Comparison of ENCODE assay signal across 12 mouse cellular contexts in the genomic region with DNA sequence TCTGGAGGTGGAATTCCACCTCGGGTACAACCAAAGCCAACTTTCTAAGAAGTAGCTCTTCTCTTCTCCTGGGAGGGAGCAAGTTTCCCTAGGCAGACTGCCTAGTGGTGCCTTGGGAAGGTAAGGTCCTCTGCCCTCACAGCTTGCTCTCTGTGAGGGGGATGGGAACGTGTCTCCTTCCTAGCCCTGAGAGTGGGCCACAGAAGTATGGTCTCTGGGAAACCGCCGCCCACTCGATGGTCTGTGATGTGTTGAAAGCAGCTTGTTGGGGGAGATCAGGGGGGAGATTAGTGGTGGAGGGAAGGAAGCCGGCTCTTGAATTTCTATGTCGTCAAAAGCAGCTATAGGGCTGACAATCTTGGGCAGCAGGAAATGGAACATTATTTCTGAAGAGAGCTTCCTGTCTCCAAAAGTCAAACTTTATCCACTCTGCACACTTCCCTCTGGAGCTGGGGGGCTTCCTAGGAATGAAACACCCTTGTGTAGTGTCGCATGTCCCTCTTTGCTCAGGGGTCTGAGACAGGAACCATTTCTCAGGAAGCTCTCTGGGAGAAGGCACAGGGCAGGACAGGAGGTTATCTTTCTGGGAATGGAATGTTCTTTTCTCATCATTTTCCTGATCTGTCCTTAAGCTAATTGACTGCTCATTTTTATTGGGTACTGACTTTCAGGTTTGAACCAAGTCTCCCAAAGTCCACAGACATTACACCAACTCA.
DNase-seq lines count a peak whose midpoint lies in the region; ATAC-seq and TF ChIP-seq lines count a peak whose summit lies in the region.
"Had no signal": no experiment of that assay in that cellular context is flagged by ENCODE, and none has a peak within 500 bp of the region (broad histone marks: within the 10 kb centered on the region; RNA-seq: fewer than 3 reads in every experiment).

No protein-coding gene starts in this region.

- H3K9me3 ChIP-seq in hindbrain, embryonic 10.5 days, result no peaks in the 10 kb centered on the region
- H3K9me3 ChIP-seq in hindbrain, embryonic 11.5 days (ENCODE audit: control insufficient read depth, low read length), result no peaks in the 10 kb centered on the region
- no peaks in the 10 kb centered on the region for H3K9me3 ChIP-seq in megakaryocyte, embryonic 14.5 days
- no peaks in the 10 kb centered on the region for H3K9me3 ChIP-seq in liver, embryonic 14.5 days (ENCODE audit: control insufficient read depth, low read length)
- H3K9me3 ChIP-seq: midbrain, embryonic 13.5 days; stomach, embryonic 15.5 days had no signal

- no peak for ATAC-seq in hindbrain, embryonic 11.5 days (ENCODE audit: low FRiP score)
- no peak for ATAC-seq in megakaryocyte, adult 5-6 weeks (ENCODE audit: poor library complexity, severe bottlenecking)
- peak; percentile 48; the same call in 1 of the 2 replicates for ATAC-seq in liver, embryonic 14.5 days (ENCODE audit: insufficient read depth)

- peak overlapping the region; percentile 4 for H3K27ac ChIP-seq in hindbrain, embryonic 10.5 days
- H3K27ac ChIP-seq in hindbrain, embryonic 11.5 days (ENCODE audit: low read depth, low read length), result no peak overlapping the region
- H3K27ac ChIP-seq in liver, embryonic 14.5 days, result no peak overlapping the region
- H3K27ac ChIP-seq: hindbrain, embryonic 14.5 days; midbrain, embryonic 13.5 days; stomach, embryonic 15.5 days had no signal

- DNase-seq in hindbrain, embryonic 10.5 days (ENCODE audit: low spot score), result no peak
- DNase-seq in hindbrain, embryonic 11.5 days (ENCODE audit: low spot score), result no peak
- no peak for DNase-seq in liver, embryonic 14.5 days (ENCODE audit: low read depth in 3 of 3, low spot score in 3 of 3)
- DNase-seq in adrenal gland, postnatal 25 days, result no peak
- no peak for DNase-seq in urinary bladder, postnatal 14 days (ENCODE audit: low spot score)
- DNase-seq: cerebellum, adult 18-20 months; gastrocnemius, postnatal 36 days had no signal

- 67% methylated on average over 8 of the region's 8 CpGs for WGBS in hindbrain, embryonic 10.5 days
- 71% methylated on average over 8 of the region's 8 CpGs for WGBS in hindbrain, embryonic 11.5 days
- 16% methylated on average over 8 of the region's 8 CpGs for WGBS in liver, embryonic 14.5 days (ENCODE audit: insufficient replicate concordance)

- H3K36me3 ChIP-seq in hindbrain, embryonic 10.5 days, result no peaks in the 10 kb centered on the region
- no peaks in the 10 kb centered on the region for H3K36me3 ChIP-seq in hindbrain, embryonic 11.5 days (ENCODE audit: control insufficient read depth, insufficient read depth, low read length)
- H3K36me3 ChIP-seq in megakaryocyte, embryonic 14.5 days (replicated peaks; ENCODE audit: low read length), result no peaks in the 10 kb centered on the region
- no peaks in the 10 kb centered on the region for H3K36me3 ChIP-seq in liver, embryonic 14.5 days (replicated peaks; ENCODE audit: control insufficient read depth, insufficient read depth, low read depth)
- H3K36me3 ChIP-seq: midbrain, embryonic 13.5 days; stomach, embryonic 15.5 days had no signal

- no peak for TF ChIP-seq EP300 in liver, embryonic 14.5 days (IDR thresholded peaks at IDR 0.05; ENCODE audit: low read depth)

- H3K4me2 ChIP-seq in hindbrain, embryonic 11.5 days (replicated peaks; ENCODE audit: low read depth, low read length), result no peak overlapping the region
- H3K4me2 ChIP-seq in liver, embryonic 14.5 days (ENCODE audit: low read depth), result no peak overlapping the region

- H3K4me3 ChIP-seq in hindbrain, embryonic 10.5 days, result no peak overlapping the region
- H3K4me3 ChIP-seq in hindbrain, embryonic 11.5 days (ENCODE audit: low read depth, low read length), result no peak overlapping the region
- peak overlapping the region; percentile 46 for H3K4me3 ChIP-seq in megakaryocyte, embryonic 14.5 days (replicated peaks)
- H3K4me3 ChIP-seq in liver, embryonic 14.5 days (ENCODE audit: insufficient read depth in 1 of 2, low read depth in 2 of 2, low read length in 2 of 2), result no peak overlapping the region
- H3K4me3 ChIP-seq: midbrain, embryonic 13.5 days; stomach, embryonic 15.5 days had no signal

- TF ChIP-seq CTCF in liver, embryonic 14.5 days (IDR thresholded peaks at IDR 0.05; ENCODE audit: low read depth), result no peak

- no peak overlapping the region for H3K9ac ChIP-seq in hindbrain, embryonic 11.5 days (ENCODE audit: low read depth, low read length)
- no peak overlapping the region for H3K9ac ChIP-seq in liver, embryonic 14.5 days (replicated peaks)
- H3K9ac ChIP-seq: hindbrain, embryonic 14.5 days; midbrain, embryonic 13.5 days; stomach, embryonic 15.5 days had no signal

- no peaks in the 10 kb centered on the region for H3K27me3 ChIP-seq in hindbrain, embryonic 10.5 days (ENCODE audit: insufficient read depth, poor library complexity, severe bottlenecking)
- H3K27me3 ChIP-seq in hindbrain, embryonic 11.5 days (ENCODE audit: control insufficient read depth, insufficient read depth, low read length), result no peaks in the 10 kb centered on the region
- H3K27me3 ChIP-seq in megakaryocyte, embryonic 14.5 days (replicated peaks), result no peaks in the 10 kb centered on the region
- no peaks in the 10 kb centered on the region for H3K27me3 ChIP-seq in liver, embryonic 14.5 days (ENCODE audit: control insufficient read depth, insufficient read depth, low read length)
- H3K27me3 ChIP-seq: midbrain, embryonic 13.5 days; stomach, embryonic 15.5 days had no signal

- H3K4me1 ChIP-seq in hindbrain, embryonic 10.5 days (replicated peaks), result peaks cover 9% of the 10 kb centered on the region
- H3K4me1 ChIP-seq in hindbrain, embryonic 11.5 days (replicated peaks; ENCODE audit: control insufficient read depth, insufficient read depth, low read length), result no peaks in the 10 kb centered on the region
- peaks cover 61% of the 10 kb centered on the region for H3K4me1 ChIP-seq in megakaryocyte, embryonic 14.5 days
- no peaks in the 10 kb centered on the region for H3K4me1 ChIP-seq in liver, embryonic 14.5 days (replicated peaks; ENCODE audit: control insufficient read depth in 2 of 2, insufficient read depth in 2 of 2, low read length in 1 of 2)
- H3K4me1 ChIP-seq: stomach, embryonic 15.5 days had no signal
